Mouse (Mus musculus) cerebral cortex, adult 2 months (tissue): ENCODE measurements around the gene Col23a1.

Source experiments
- WGBS: fragments of 180-500 bp; shearing (Covaris S2); methylation state at CpG from one replicate; pipeline ENCODE4 v1.1.7; 2018; 5-methylcytosine and 5-hydroxymethylcytosine counted together

Col23a1 gene

GRCm38 (mm10) chr11:51289564-51290041, at the start of gene Col23a1:
TSS of gene Col23a1 (plus strand) at chr11:51289920.
- WGBS, result 1% methylated on average over 35 of the region's 38 CpGs

- 90% methylated on average over 2 of the region's 2 CpGs for WGBS
Observed at GRCm38 (mm10) chr11:51242897-51243296, 46.8 kb upstream of the Col23a1 start.

- WGBS, result 91% methylated on average over 4 of the region's 4 CpGs
Observed at GRCm38 (mm10) chr11:51257006-51257405, 32.7 kb upstream of the Col23a1 start.

- WGBS, result 76% methylated on average over 3 of the region's 3 CpGs
Observed at GRCm38 (mm10) chr11:51261680-51262219, 28.0 kb upstream of the Col23a1 start, which contains the start of gene Clk4. TSS of gene Clk4 (plus strand) at chr11:51261730.

- 7% methylated on average over 57 of the region's 57 CpGs for WGBS
Observed at GRCm38 (mm10) chr11:51262342-51263285, 27.1 kb upstream of the Col23a1 start, which contains the start of gene BC049762. TSS of gene BC049762 (minus strand) at chr11:51263046.

GRCm38 (mm10) chr11:51263286-51263831, 26.4 kb upstream of the Col23a1 start:
- WGBS, result 1% methylated on average over 50 of the region's 50 CpGs

GRCm38 (mm10) chr11:51264352-51264751, 25.4 kb upstream of the Col23a1 start:
- 9% methylated on average over 6 of the region's 6 CpGs for WGBS

GRCm38 (mm10) chr11:51265326-51265725, 24.4 kb upstream of the Col23a1 start:
- 18% methylated on average over 3 of the region's 3 CpGs for WGBS

GRCm38 (mm10) chr11:51274418-51274817, 15.3 kb upstream of the Col23a1 start:
- 76% methylated on average over 1 of the region's 1 CpGs for WGBS

GRCm38 (mm10) chr11:51290066-51290955, 591 bp downstream of the Col23a1 start:
- WGBS, result 9% methylated on average over 66 of the region's 74 CpGs

- 47% methylated on average over 2 of the region's 2 CpGs for WGBS
Observed at GRCm38 (mm10) chr11:51293956-51294530, 4.3 kb downstream of the Col23a1 start.

- 63% methylated on average over 3 of the region's 3 CpGs for WGBS
Observed at GRCm38 (mm10) chr11:51295742-51296141, 6.0 kb downstream of the Col23a1 start.

- WGBS, result 83% methylated on average over 4 of the region's 4 CpGs
Observed at GRCm38 (mm10) chr11:51298691-51299090, 9.0 kb downstream of the Col23a1 start.

GRCm38 (mm10) chr11:51302396-51302795, 12.7 kb downstream of the Col23a1 start:
- WGBS, result 95% methylated on average over 5 of the region's 5 CpGs

GRCm38 (mm10) chr11:51303981-51304553, 14.3 kb downstream of the Col23a1 start:
- 68% methylated on average over 12 of the region's 12 CpGs for WGBS

GRCm38 (mm10) chr11:51308306-51308705, 18.6 kb downstream of the Col23a1 start:
- 73% methylated on average over 5 of the region's 5 CpGs for WGBS

GRCm38 (mm10) chr11:51311846-51312245, 22.1 kb downstream of the Col23a1 start:
- 89% methylated on average over 8 of the region's 8 CpGs for WGBS

GRCm38 (mm10) chr11:51315991-51316810, 26.5 kb downstream of the Col23a1 start:
- WGBS, result 86% methylated on average over 7 of the region's 7 CpGs

- 65% methylated on average over 6 of the region's 6 CpGs for WGBS
Observed at GRCm38 (mm10) chr11:51326908-51327307, 37.2 kb downstream of the Col23a1 start.
